Mouse (Mus musculus) midbrain, embryonic 11.5 days (tissue): ENCODE measurements around the gene Ckap4. TPM values are rescaled to one million over a fixed set of nuclear protein-coding genes. Genes with fewer than 3 reads are reported as not detected.
"Not testable (repeated sequence)": the region's sequence is repeated elsewhere in the genome, so short reads cannot be mapped to it uniquely, and the experiment has no call there.

Experiments used
- ATAC-seq: fragments of 200-750 bp; cut with Nextera tagmentation; 2 replicates; pipeline ENCODE4 v1.8.0; 2017; ENCODE audit warnings: moderate TSS enrichment, moderate library complexity; ENCODE audit not compliant: low FRiP score
- DNase-seq: peaks from one replicate; pipeline ENCODE4 v3.0.0; 2015; ENCODE audit warnings: low spot score; ENCODE audit errors: missing footprints
- H3K27ac ChIP-seq: fragments of 300-500 bp; sonication (generic); 2 replicates; pipeline ENCODE4 v1.5.1; 2014; ENCODE audit warnings: low read depth, low read length
- H3K27me3 ChIP-seq: fragments of 300-500 bp; sonication (generic); 2 replicates; pipeline ENCODE4 v1.6.1; 2014; ENCODE audit warnings: mild to moderate bottlenecking, low read length, moderate library complexity, mixed read lengths; ENCODE audit not compliant: control insufficient read depth, insufficient read depth
- H3K36me3 ChIP-seq: fragments of 300-500 bp; sonication (generic); 2 replicates; pipeline ENCODE4 v1.6.1; 2014; ENCODE audit warnings: mild to moderate bottlenecking, low read length, moderate library complexity, mixed read lengths; ENCODE audit not compliant: control insufficient read depth, insufficient read depth
- H3K4me1 ChIP-seq: fragments of 300-500 bp; sonication (generic); 2 replicates; pipeline ENCODE4 v1.6.1; 2014; ENCODE audit warnings: low read length; ENCODE audit not compliant: control insufficient read depth, insufficient read depth
- H3K4me2 ChIP-seq: fragments of 300-500 bp; sonication (generic); 2 replicates; pipeline ENCODE4 v1.6.1; 2014; ENCODE audit warnings: mild to moderate bottlenecking, moderate library complexity
- H3K4me3 ChIP-seq: fragments of 300-500 bp; sonication (generic); 2 replicates; pipeline ENCODE4 v1.5.1; 2014; ENCODE audit warnings: low read depth, low read length
- H3K9ac ChIP-seq: fragments of 300-500 bp; sonication (generic); 2 replicates; pipeline ENCODE4 v1.6.1; 2014; ENCODE audit warnings: low read length
- H3K9me3 ChIP-seq: fragments of 300-500 bp; sonication (generic); 2 replicates; pipeline ENCODE4 v1.6.1; 2016; ENCODE audit warnings: low read length; ENCODE audit not compliant: control insufficient read depth
- WGBS: fragments of 180-500 bp; shearing (Covaris S2); extraction: QIAGEN DNeasy Blood & Tissue Kit; methylation state at CpG from one replicate; pipeline ENCODE4 v1.1.7; 2014; 5-methylcytosine and 5-hydroxymethylcytosine counted together
- polyA plus RNA-seq: library from polyadenylated mRNA; unstranded; fragments of >200 nt; fragmentation: Nextera tagmentation; extraction: Ambion mirVana; gene quantifications from 2 replicates; pipeline ENCODE4 v1.2.1, GENCODE M21; 2014

Gene Ckap4
- polyA plus RNA-seq, 1 experiment from 2014 or later = 89.2 TPM

GRCm38 (mm10) chr10:84523682-84524081, 10.2 kb downstream of the Ckap4 start:
- H3K36me3 ChIP-seq = peaks cover 12% of the 10 kb centered on the region
- no peak overlapping the region for H3K4me2 ChIP-seq
- WGBS = 45% methylated on average over 10 of the region's 10 CpGs

GRCm38 (mm10) chr10:84516414-84516927, 17.4 kb downstream of the Ckap4 start:
- Histone ChIP-seq H3K36me3 (no peaks in the 10 kb centered on the region), H3K9ac (peak overlapping the region; percentile 13; the same call in 1 of the 2 replicates), H3K4me3 (no peak overlapping the region), H3K9me3 (no peaks in the 10 kb centered on the region), H3K4me2 (no peak overlapping the region), H3K27ac (no peak overlapping the region), H3K27me3 (no peaks in the 10 kb centered on the region), H3K4me1 (no peaks in the 10 kb centered on the region)
- ATAC-seq (no peak), DNase-seq (no peak)
- 80% methylated on average over 11 of the region's 11 CpGs for WGBS

More at GRCm38 (mm10) chr10:84523682-84524081, 10.2 kb downstream of the Ckap4 start:
- no peak overlapping the region for H3K9ac ChIP-seq
- peaks cover 2% of the 10 kb centered on the region for H3K4me1 ChIP-seq
- H3K9me3 ChIP-seq = no peaks in the 10 kb centered on the region
- no peak overlapping the region for H3K4me3 ChIP-seq
- no peak for ATAC-seq
- no peaks in the 10 kb centered on the region for H3K27me3 ChIP-seq
- no peak overlapping the region for H3K27ac ChIP-seq
- DNase-seq = no peak

GRCm38 (mm10) chr10:84515980-84516379, 17.9 kb downstream of the Ckap4 start:
- H3K4me1 ChIP-seq, H3K9ac ChIP-seq, H3K27ac ChIP-seq, H3K4me2 ChIP-seq, H3K27me3 ChIP-seq, H3K9me3 ChIP-seq, H3K4me3 ChIP-seq, DNase-seq, H3K36me3 ChIP-seq: not testable (repeated sequence)
- 90% methylated on average over 1 of the region's 1 CpGs for WGBS
- 0 out of 2 replicates have a peak, but pooled peaks have one; percentile 12 for ATAC-seq

- 24% methylated on average over 3 of the region's 3 CpGs for WGBS
- no peak overlapping the region for H3K27ac ChIP-seq
- no peak overlapping the region for H3K9ac ChIP-seq
- H3K4me1 ChIP-seq = no peaks in the 10 kb centered on the region
- DNase-seq = peak; percentile 98
- H3K4me2 ChIP-seq = no peak overlapping the region
- peak; percentile 75 for ATAC-seq
- H3K36me3 ChIP-seq = no peaks in the 10 kb centered on the region
- no peak overlapping the region for H3K4me3 ChIP-seq
- no peaks in the 10 kb centered on the region for H3K9me3 ChIP-seq
- H3K27me3 ChIP-seq = no peaks in the 10 kb centered on the region
Measured at GRCm38 (mm10) chr10:84515512-84515950, 18.3 kb downstream of the Ckap4 start.

GRCm38 (mm10) chr10:84514038-84514578, 19.8 kb downstream of the Ckap4 start:
- H3K4me1 ChIP-seq = no peaks in the 10 kb centered on the region
- WGBS = 44% methylated on average over 5 of the region's 5 CpGs
- H3K27me3 ChIP-seq = no peaks in the 10 kb centered on the region
- H3K27ac ChIP-seq = no peak overlapping the region
- H3K4me2 ChIP-seq = no peak overlapping the region
- ATAC-seq = no peak
- H3K9ac ChIP-seq = no peak overlapping the region
- H3K9me3 ChIP-seq = no peaks in the 10 kb centered on the region
- H3K4me3 ChIP-seq = no peak overlapping the region
- H3K36me3 ChIP-seq = no peaks in the 10 kb centered on the region
- DNase-seq = peak; percentile 94

- Histone ChIP-seq H3K4me3 (no peak overlapping the region), H3K36me3 (no peaks in the 10 kb centered on the region), H3K4me1 (no peaks in the 10 kb centered on the region), H3K27ac (no peak overlapping the region), H3K27me3 (no peaks in the 10 kb centered on the region), H3K4me2 (no peak overlapping the region), H3K9ac (no peak overlapping the region), H3K9me3 (no peaks in the 10 kb centered on the region)
- DNase-seq (no peak), ATAC-seq (no peak)
Measured at GRCm38 (mm10) chr10:84512766-84513165, 21.1 kb downstream of the Ckap4 start.

- H3K4me1 ChIP-seq = no peaks in the 10 kb centered on the region
- no peaks in the 10 kb centered on the region for H3K36me3 ChIP-seq
- 92% methylated on average over 1 of the region's 1 CpGs for WGBS
- H3K9ac ChIP-seq = no peak overlapping the region
- H3K27me3 ChIP-seq = no peaks in the 10 kb centered on the region
- no peaks in the 10 kb centered on the region for H3K9me3 ChIP-seq
- H3K4me2 ChIP-seq = no peak overlapping the region
- no peak overlapping the region for H3K4me3 ChIP-seq
- no peak for ATAC-seq
- no peak for DNase-seq
- no peak overlapping the region for H3K27ac ChIP-seq
Measured at GRCm38 (mm10) chr10:84508603-84509002, 25.3 kb downstream of the Ckap4 start.

- Histone ChIP-seq H3K9ac (no peak overlapping the region), H3K36me3 (no peaks in the 10 kb centered on the region), H3K9me3 (no peaks in the 10 kb centered on the region), H3K27me3 (no peaks in the 10 kb centered on the region), H3K4me3 (no peak overlapping the region), H3K27ac (no peak overlapping the region), H3K4me1 (no peaks in the 10 kb centered on the region), H3K4me2 (no peak overlapping the region)
- 72% methylated on average over 2 of the region's 2 CpGs for WGBS
- DNase-seq (no peak), ATAC-seq (no peak)
Measured at GRCm38 (mm10) chr10:84498867-84499266, 35.0 kb downstream of the Ckap4 start.

- no peak overlapping the region for H3K27ac ChIP-seq
- H3K4me3 ChIP-seq = no peak overlapping the region
- 73% methylated on average over 2 of the region's 2 CpGs for WGBS
- ATAC-seq = no peak
- H3K9me3 ChIP-seq = no peaks in the 10 kb centered on the region
- no peaks in the 10 kb centered on the region for H3K27me3 ChIP-seq
- no peak overlapping the region for H3K4me2 ChIP-seq
- H3K36me3 ChIP-seq = no peaks in the 10 kb centered on the region
- no peaks in the 10 kb centered on the region for H3K4me1 ChIP-seq
- no peak for DNase-seq
- no peak overlapping the region for H3K9ac ChIP-seq
Measured at GRCm38 (mm10) chr10:84496805-84497204, 37.1 kb downstream of the Ckap4 start.
